ENCODE assay signal across 18 mouse cellular contexts in the genomic region with DNA sequence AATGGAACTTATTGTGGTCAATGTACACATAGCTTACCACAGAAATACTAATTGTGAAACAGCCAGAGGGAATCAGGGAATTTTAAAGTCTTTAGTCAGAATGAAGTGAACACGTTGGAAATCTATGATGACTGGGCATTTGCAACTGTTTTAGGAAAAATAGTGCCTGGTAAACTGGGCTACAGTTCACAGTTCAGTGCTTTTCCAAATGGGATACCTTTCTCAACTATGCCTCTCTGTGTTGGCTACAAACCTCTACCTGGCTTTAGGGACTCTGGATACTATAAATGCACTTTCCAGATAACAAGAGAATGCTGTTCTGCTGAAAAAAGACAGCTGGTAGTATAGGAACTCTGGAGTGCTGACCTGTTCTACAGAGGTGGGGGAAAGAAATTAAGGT. TPM values are rescaled to one million over a fixed set of nuclear protein-coding genes. Genes with fewer than 3 reads are reported as not detected.
DNase-seq lines count a peak whose midpoint lies in the region; ATAC-seq and TF ChIP-seq lines count a peak whose summit lies in the region.
"Had no signal": no experiment of that assay in that cellular context is flagged by ENCODE, and none has a peak within 500 bp of the region (broad histone marks: within the 10 kb centered on the region; RNA-seq: fewer than 3 reads in every experiment).

No protein-coding gene starts in this region.

- H3K27me3 ChIP-seq in heart, adult 2 months (ENCODE audit: control insufficient read depth, insufficient read depth, low read length): no peaks in the 10 kb centered on the region
- H3K27me3 ChIP-seq in heart, embryonic 16.5 days (ENCODE audit: control insufficient read depth, insufficient read depth, low read length): no peaks in the 10 kb centered on the region
- H3K27me3 ChIP-seq in lung, postnatal 0 days (replicated peaks; ENCODE audit: insufficient read depth, low read length): no peaks in the 10 kb centered on the region
- H3K27me3 ChIP-seq: forebrain, embryonic 15.5 days; heart, embryonic 12.5 days; hindbrain, embryonic 13.5 days; Patski had no signal

- no peak for TF ChIP-seq POLR2A in heart, adult 2 months (IDR thresholded peaks at IDR 0.05; ENCODE audit: insufficient read depth, low read depth, low read length)

- H3K9ac ChIP-seq in heart, adult 2 months (ENCODE audit: low read depth, low read length): no peak overlapping the region
- no peak overlapping the region for H3K9ac ChIP-seq in heart, embryonic 16.5 days (ENCODE audit: low read length)
- H3K9ac ChIP-seq in lung, postnatal 0 days (replicated peaks; ENCODE audit: low read depth): no peak overlapping the region
- H3K9ac ChIP-seq: forebrain, embryonic 15.5 days; hindbrain, embryonic 13.5 days had no signal

- H3K36me3 ChIP-seq in heart, adult 2 months (ENCODE audit: control insufficient read depth, insufficient read depth, low read length): peaks cover 4% of the 10 kb centered on the region; the same call in 1 of the 2 replicates
- H3K36me3 ChIP-seq in heart, embryonic 16.5 days (ENCODE audit: control insufficient read depth, insufficient read depth): 0 out of 2 replicates have a peak, but pooled peaks cover 2% of the 10 kb centered on the region
- no peaks in the 10 kb centered on the region for H3K36me3 ChIP-seq in lung, postnatal 0 days (ENCODE audit: insufficient read depth, low read length)
- H3K36me3 ChIP-seq: heart, embryonic 12.5 days; hindbrain, embryonic 10.5 days; hindbrain, embryonic 13.5 days had no signal

- H3K79me2 ChIP-seq in heart, adult 2 months (replicated peaks; ENCODE audit: control insufficient read depth, insufficient read depth, low read length): no peaks in the 10 kb centered on the region

- H3K27ac ChIP-seq in heart, adult 2 months: no peak overlapping the region
- peak overlapping the region; percentile 23; the same call in 1 of the 2 replicates for H3K27ac ChIP-seq in heart, embryonic 16.5 days (ENCODE audit: low read length)
- 0 out of 2 replicates have a peak overlapping the region, but pooled peaks have one; percentile 51 for H3K27ac ChIP-seq in lung, postnatal 0 days (ENCODE audit: low read length)
- H3K27ac ChIP-seq: forebrain, embryonic 15.5 days; hindbrain, embryonic 13.5 days had no signal

- H3K4me2 ChIP-seq in heart, embryonic 16.5 days (ENCODE audit: low read depth, low read length): no peak overlapping the region
- H3K4me2 ChIP-seq in lung, postnatal 0 days (replicated peaks; ENCODE audit: low read depth, low read length): no peak overlapping the region
- H3K4me2 ChIP-seq: forebrain, embryonic 15.5 days; hindbrain, embryonic 13.5 days had no signal

- no peaks in the 10 kb centered on the region for H3K4me1 ChIP-seq in heart, adult 2 months (ENCODE audit: control insufficient read depth, insufficient read depth, low read length)
- peaks cover 33% of the 10 kb centered on the region for H3K4me1 ChIP-seq in heart, embryonic 16.5 days (ENCODE audit: control insufficient read depth, insufficient read depth, low read length)
- peaks cover 11% of the 10 kb centered on the region; the same call in 1 of the 2 replicates for H3K4me1 ChIP-seq in lung, postnatal 0 days (ENCODE audit: insufficient read depth, low read depth, low read length)

- peak; percentile 12 for DNase-seq in heart, adult 11 months
- DNase-seq in heart, adult 2 months: no peak
- no peak for DNase-seq in heart, adult 8-10 months (ENCODE audit: low spot score)
- DNase-seq in lung, postnatal 0 days (ENCODE audit: low spot score): no peak
- no peak for DNase-seq in lung, postnatal 36 days
- DNase-seq: adrenal gland, postnatal 36 days; gastrocnemius, postnatal 10 days; gastrocnemius, postnatal 36 days; kidney, adult 11 months had no signal

- intact Hi-C loops in heart, adult 2 months (cut with DNase I): loop anchor here (5.0 to 10.0 kb wide), 4 partner anchors 43 to 310 kb away; no protein-coding TSS in a partner anchor

- ATAC-seq in heart, embryonic 16.5 days (replicated peaks; ENCODE audit: extremely low read depth, insufficient read depth, low FRiP score): no peak
- no peak for ATAC-seq in lung, postnatal 0 days
- no peak for ATAC-seq in frontal cortex, adult (ENCODE audit: low TSS enrichment)
- ATAC-seq: forebrain, embryonic 15.5 days; hindbrain, embryonic 16.5 days; inflammation-experienced regulatory T-cells, adult 6 months; Patski had no signal

- WGBS in heart, adult 2 months: 61% methylated on average over 1 of the region's 1 CpGs
- 56% methylated on average over 1 of the region's 1 CpGs for whole genome bisulfite sequencing in heart, embryonic 16.5 days
- 39% methylated on average over 1 of the region's 1 CpGs for WGBS in lung, postnatal 0 days

- TF ChIP-seq CTCF in heart, adult 2 months (IDR thresholded peaks at IDR 0.05): no peak
- no peak for TF ChIP-seq CTCF in lung, postnatal 0 days (IDR thresholded peaks at IDR 0.05)

- H3K9me3 ChIP-seq in heart, embryonic 16.5 days (replicated peaks; ENCODE audit: control insufficient read depth, low read length): no peaks in the 10 kb centered on the region
- no peaks in the 10 kb centered on the region for H3K9me3 ChIP-seq in lung, postnatal 0 days (ENCODE audit: low read length)
- H3K9me3 ChIP-seq: forebrain, embryonic 15.5 days; heart, embryonic 12.5 days; hindbrain, embryonic 10.5 days; hindbrain, embryonic 13.5 days had no signal

- TF ChIP-seq EP300 in heart, adult 2 months (IDR thresholded peaks at IDR 0.05; ENCODE audit: insufficient read depth, low read depth, low read length): no peak
- no peak for TF ChIP-seq EP300 in lung, postnatal 0 days (IDR thresholded peaks at IDR 0.05)

- H3K4me3 ChIP-seq in heart, adult 2 months: no peak overlapping the region
- H3K4me3 ChIP-seq in heart, embryonic 16.5 days (ENCODE audit: low read length): no peak overlapping the region
- H3K4me3 ChIP-seq in lung, postnatal 0 days (ENCODE audit: low read depth, low read length): no peak overlapping the region
- H3K4me3 ChIP-seq: forebrain, embryonic 15.5 days; heart, embryonic 12.5 days; hindbrain, embryonic 10.5 days; hindbrain, embryonic 13.5 days had no signal

RNA-seq across cellular contexts. Expression of gene Phlda1, which starts 1.5 kb away (rescaled TPM):
- total RNA-seq in heart, adult 2 months (2021): 10 to 100 TPM; 13.4 to 16.2 TPM
- 8.4 and 16.8 TPM in 2 replicates for polyA plus RNA-seq in heart, adult 2 months (2012; rRNA removed)
- polyA plus RNA-seq in heart, embryonic 16.5 days (2015; fragmentation: Nextera tagmentation; extraction: Ambion mirVana): 27.4 and 27.6 TPM in 2 replicates
- 10 to 100 TPM; 10.5 to 18.1 (median 12.4) TPM for total RNA-seq in heart, adult 8-10 months (2022)
- 97.0 and 100.0 TPM in 2 replicates for polyA plus RNA-seq in lung, postnatal 0 days (2015; fragmentation: Nextera tagmentation; extraction: Ambion mirVana)

RNA-seq across cellular contexts. Expression of gene Nap1l1, which starts 31.6 kb away (rescaled TPM):
- total RNA-seq in heart, adult 2 months (2021): 10 to 100 TPM; 66.6 to 66.7 TPM
- 10.5 and 21.2 TPM in 2 replicates for polyA plus RNA-seq in heart, adult 2 months (2012; rRNA removed)
- 104 and 115 TPM in 2 replicates for polyA plus RNA-seq in heart, embryonic 16.5 days (2015; fragmentation: Nextera tagmentation; extraction: Ambion mirVana)
- total RNA-seq in heart, adult 8-10 months (2022): 10 to 100 TPM; 59.4 to 73.3 (median 66.5) TPM
- polyA plus RNA-seq in lung, postnatal 0 days (2015; fragmentation: Nextera tagmentation; extraction: Ambion mirVana): 127 and 133 TPM in 2 replicates
